Mouse (Mus musculus) induced T-regulatory cell, adult 2 months (primary cell): ENCODE measurements around the gene Stxbp1.

Experiments
- DNase-seq: peaks from one replicate; pipeline ENCODE4 v3.0.0-alpha.2; 2012; ENCODE audit warnings: low read depth

Gene Stxbp1

DNA sequence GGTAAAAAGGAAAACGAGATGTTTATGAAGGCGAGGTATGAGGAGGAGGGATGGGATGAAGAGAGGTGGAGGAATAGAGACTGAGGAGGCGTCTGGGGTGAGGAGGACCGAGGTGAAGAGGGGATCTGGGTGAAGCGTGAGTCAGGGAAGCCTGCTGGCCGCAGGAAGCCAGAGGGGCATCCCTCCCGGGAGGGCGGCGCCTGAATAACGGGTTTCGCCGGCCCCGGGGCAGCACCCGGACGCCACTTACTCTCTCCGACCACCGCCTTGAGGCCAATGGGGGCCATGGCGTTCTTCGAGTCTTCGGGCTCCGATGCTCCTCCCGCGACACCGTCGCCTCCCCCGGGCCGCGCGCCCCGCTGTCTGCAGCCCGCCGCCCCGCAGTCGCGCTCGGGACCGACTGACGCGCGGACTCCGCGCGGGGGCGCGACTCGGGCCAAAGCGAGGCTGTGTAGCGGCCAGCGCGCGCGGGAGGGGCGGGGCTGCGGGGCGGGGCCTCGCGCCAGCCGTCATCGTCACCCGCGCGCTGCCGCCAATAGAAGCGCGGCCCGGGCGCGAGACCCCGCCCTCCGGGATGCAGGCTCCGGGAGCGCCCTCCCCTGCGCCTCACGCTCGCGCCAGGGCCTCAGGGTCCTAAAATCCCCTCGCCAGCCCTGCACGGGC, at the start of gene Stxbp1:
Gene Stxbp1 (minus strand): TSS at position 441 of the 663 bp plus-strand sequence.
- DNase-seq = peak; percentile 92

DNA sequence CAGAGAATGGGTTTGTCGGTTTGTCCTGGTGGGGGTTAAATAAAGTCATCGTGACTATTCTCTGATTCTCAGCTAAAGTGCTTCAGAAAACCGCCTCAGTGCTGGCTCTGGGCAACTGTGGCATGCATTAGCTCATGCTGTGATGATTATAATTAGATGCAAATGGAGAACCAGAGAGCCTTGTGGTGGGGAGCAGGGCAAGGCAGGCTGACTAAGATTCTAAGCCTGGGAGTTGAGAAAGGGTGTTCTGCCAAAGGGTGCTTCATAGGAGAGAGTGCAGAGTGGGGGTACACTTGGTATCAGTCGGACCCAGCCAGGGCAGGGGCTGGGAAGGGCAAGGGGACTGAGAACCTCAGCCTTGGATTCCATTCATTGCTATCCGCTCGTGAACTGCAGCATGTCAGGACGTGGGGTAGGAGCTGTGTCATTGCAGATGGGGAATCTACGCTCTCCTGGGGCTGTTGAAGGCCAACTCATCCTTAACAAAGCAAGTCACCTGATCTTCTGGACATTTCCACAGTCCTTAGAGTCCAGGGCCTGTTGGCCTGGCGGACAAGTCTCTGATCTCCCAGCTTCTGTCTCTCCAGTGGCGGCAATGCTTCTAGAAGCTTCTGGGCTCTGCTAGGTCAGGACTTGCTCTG, 49.6 kb upstream of the Stxbp1 start:
- DNase-seq = no peak

GRCm38 (mm10) chr2:32895606-32896106, 48.6 kb upstream of the Stxbp1 start:
- no peak for DNase-seq

- no peak for DNase-seq
Observed at GRCm38 (mm10) chr2:32894097-32894496, 47.1 kb upstream of the Stxbp1 start.

DNA sequence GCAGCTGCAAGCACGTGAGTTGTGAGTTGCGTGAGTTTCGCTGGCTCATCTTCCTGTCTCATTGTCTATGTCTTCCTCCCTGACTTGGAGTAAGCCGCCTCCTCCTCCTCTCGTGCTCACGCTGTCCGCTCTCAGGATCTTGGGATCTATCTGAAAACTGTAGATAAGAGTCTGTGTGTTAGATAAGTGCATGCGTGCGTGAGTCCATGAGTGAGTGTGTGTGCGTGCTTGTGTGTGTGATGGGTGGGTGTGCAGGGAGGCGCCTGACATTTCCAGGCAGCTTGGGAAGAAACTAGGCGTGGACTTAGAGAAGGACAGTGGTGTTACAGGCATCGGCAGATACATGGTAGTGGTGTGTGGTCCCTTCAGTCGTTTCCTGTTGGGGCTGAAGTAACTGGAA, 45.4 kb upstream of the Stxbp1 start:
- no peak for DNase-seq

GRCm38 (mm10) chr2:32891278-32891677, 44.2 kb upstream of the Stxbp1 start:
- no peak for DNase-seq

DNA sequence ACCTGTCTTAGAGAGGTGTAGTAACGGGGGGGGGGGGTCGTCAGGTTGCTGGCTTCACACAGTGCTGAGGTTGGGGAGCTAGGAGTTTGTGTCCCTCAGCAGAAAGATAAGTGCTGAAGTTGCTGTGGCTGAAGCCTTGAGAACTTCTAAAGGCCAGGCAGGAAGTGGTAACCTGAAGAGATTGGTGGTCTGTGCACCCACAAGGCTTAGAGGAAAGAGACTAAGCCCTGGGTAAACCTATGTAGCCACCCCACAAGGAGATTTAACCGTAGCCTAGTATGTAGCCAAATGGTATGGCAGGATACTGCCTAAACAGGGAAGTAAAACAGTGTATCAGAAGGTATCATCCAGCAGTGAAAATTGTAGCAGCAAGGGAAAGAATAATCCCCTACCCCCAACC, 43.2 kb upstream of the Stxbp1 start:
- DNase-seq = peak; percentile 62

DNA sequence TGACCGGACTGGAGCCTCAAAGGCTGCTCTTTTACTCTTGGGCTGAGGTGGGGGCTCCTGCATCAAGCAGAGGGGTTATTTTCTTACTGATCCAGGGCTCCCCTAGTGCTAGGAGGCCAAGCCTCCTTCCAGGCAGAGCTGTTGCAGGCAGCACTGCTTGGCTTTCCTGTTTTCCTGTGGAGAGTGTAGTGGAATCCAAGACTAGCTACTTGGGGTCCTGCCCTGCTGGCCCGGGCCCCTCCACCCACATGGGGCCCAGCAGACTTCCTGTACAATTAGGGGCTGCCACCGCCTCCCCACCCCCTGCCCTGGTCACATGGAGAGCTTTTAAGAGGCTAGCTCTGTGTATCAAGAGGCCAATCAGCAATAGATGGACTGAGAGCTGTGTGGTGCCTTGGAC, 41.5 kb upstream of the Stxbp1 start:
- DNase-seq = no peak

DNA sequence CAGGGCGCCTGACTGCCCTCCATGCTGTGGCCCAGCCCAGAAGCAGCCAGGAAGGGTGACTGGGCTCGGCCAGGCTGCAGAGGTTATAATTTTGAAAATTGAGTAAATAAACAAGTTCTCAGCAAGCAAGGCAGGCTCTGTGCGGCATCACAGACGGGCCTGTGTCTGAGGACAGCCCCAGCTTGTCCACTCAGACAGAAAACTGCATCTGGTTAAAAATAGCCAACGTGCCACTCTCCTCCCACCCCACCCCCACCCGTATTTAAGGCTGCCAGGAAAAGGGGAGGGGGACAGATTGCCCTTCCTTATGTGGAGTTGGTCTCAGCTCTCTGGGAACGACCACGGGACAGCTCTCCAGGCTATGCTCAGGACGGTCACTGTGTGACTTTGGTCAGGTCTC, 41.0 kb upstream of the Stxbp1 start:
- no peak for DNase-seq

DNA sequence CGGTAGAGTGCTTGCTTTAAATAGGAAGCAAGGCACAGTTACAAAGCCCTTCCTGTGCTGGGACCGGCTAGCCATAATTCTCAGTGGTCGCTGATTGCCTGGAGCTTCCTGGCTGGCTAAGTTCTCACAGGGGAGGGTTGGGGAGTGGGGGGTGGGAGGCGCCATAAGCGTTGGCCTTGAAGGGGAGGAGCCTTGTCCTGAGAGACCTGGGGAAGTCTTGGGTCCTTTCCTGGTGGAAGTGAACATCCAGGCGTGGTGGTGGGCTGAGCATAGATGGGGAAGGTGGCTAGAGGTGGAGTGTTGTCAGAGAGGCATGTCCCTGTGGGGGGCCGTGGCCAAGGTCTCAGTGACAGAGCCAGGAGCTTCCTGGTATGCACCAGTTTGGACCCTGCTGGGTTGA, 37.7 kb upstream of the Stxbp1 start:
- DNase-seq = no peak

DNA sequence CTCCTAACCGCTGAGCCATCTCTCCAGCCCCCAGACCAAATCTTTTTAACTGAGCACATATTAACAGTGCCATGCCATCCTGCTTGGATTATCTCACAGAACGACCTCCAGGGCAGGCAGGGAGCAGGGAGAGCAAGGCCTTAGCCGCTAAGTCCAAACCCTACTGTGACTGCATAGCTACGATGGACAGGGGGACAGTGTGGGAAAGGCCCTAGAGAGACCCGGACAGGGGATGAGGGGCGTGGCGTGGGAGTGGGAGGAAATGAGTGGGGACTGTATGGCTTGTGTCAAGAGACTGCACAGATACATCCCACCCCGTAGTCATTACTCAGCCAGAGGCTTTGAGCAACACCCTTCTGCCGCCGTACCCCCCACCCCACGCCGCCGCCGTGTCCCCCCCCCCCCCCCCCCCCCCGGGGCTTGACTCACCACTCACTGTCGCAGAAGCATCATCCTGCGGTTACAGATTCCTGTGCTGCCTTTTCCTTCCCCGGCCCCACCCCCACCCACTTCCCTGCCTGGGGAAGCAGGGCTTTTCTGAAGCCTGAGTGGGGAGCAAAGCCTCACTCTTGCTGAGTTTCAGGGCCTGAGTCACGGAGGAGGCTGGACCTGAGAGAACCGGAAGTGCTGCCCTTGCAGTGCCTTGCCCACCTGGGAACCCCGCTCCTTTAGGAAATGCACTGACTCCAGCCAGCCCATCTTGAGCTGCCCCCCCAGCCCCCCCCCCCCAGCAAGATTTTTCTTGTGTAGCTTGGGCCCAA, 35.4 kb upstream of the Stxbp1 start:
- peak; percentile 79 for DNase-seq

GRCm38 (mm10) chr2:32881723-32882122, 34.7 kb upstream of the Stxbp1 start:
- peak; percentile 74 for DNase-seq

DNA sequence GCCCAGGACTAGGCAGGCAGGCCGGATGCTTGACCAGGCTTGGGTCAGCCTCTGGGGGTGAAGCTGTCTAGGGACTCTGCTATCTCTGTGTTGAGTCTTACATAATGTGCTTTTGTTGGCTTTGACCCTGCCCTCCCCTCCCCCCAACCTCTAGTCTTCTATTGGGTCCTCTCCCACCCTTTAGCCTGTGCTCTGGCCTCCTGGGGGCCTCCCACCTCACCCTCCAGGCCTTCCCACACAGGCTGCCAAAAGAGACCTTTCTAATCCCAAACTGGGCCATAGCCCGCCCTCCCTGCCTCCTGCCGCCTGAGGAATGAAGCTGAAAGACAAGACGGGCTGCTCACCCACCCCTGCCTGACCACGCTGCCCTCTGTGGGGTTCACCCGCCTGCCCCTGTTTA, 34.0 kb upstream of the Stxbp1 start:
- no peak for DNase-seq

- DNase-seq = no peak
Observed at GRCm38 (mm10) chr2:32879593-32879992, 32.5 kb upstream of the Stxbp1 start.

GRCm38 (mm10) chr2:32878396-32878795, 31.4 kb upstream of the Stxbp1 start:
- no peak for DNase-seq

- DNase-seq = no peak
Observed at GRCm38 (mm10) chr2:32877761-32878393, 30.8 kb upstream of the Stxbp1 start.

GRCm38 (mm10) chr2:32877303-32877702, 30.3 kb upstream of the Stxbp1 start:
- DNase-seq = no peak

- DNase-seq = no peak
Observed at GRCm38 (mm10) chr2:32876490-32877302, 29.7 kb upstream of the Stxbp1 start.

GRCm38 (mm10) chr2:32875675-32876489, 28.8 kb upstream of the Stxbp1 start, which contains the start of gene Fam129b:
TSS of gene Fam129b (plus strand) at chr2:32876114.
- peak; percentile 85 for DNase-seq

- DNase-seq = peak; percentile 52
Observed at GRCm38 (mm10) chr2:32874951-32875674, 28.1 kb upstream of the Stxbp1 start.
